Mouse (Mus musculus) lung, embryonic 16.5 days (tissue): ENCODE results near the gene Gm11437. TPM values are rescaled to one million over a fixed set of nuclear protein-coding genes. Genes with fewer than 3 reads are reported as not detected.
A peak's percentile ranks its signal among the peaks of the same experiment; 100 is the strongest.

ENCODE experiments used
- ATAC-seq: fragments of 200-750 bp; cut with Nextera tagmentation; 2 replicates; pipeline ENCODE4 v1.8.0; 2017; ENCODE audit warnings: low read depth, mild to moderate bottlenecking, moderate library complexity
- H3K27ac ChIP-seq: fragments of 300-500 bp; sonication (generic); 2 replicates; pipeline ENCODE4 v1.5.1; 2014; ENCODE audit warnings: mild to moderate bottlenecking, control low read depth, low read length
- H3K27me3 ChIP-seq: fragments of 300-500 bp; sonication (generic); 2 replicates; pipeline ENCODE4 v1.6.1; 2014; ENCODE audit warnings: low read depth, low read length, mixed read lengths; ENCODE audit not compliant: control insufficient read depth, insufficient read depth
- H3K36me3 ChIP-seq: fragments of 300-500 bp; sonication (generic); 2 replicates; pipeline ENCODE4 v1.6.1; 2014; ENCODE audit warnings: low read length; ENCODE audit not compliant: control insufficient read depth, insufficient read depth
- H3K4me1 ChIP-seq: fragments of 300-500 bp; sonication (generic); replicated peaks from 2 replicates; pipeline ENCODE4 v1.6.1; 2014; ENCODE audit warnings: low read length, mixed read lengths; ENCODE audit not compliant: control insufficient read depth, insufficient read depth
- H3K4me2 ChIP-seq: fragments of 300-500 bp; sonication (generic); 2 replicates; pipeline ENCODE4 v1.6.1; 2014; ENCODE audit warnings: low read depth, low read length, control low read depth
- H3K4me3 ChIP-seq: fragments of 300-500 bp; sonication (generic); 2 replicates; pipeline ENCODE4 v1.5.1; 2014; ENCODE audit warnings: mild to moderate bottlenecking, low read length, control low read depth
- H3K9ac ChIP-seq: fragments of 300-500 bp; sonication (generic); 2 replicates; pipeline ENCODE4 v1.6.1; 2014; ENCODE audit warnings: low read length, control low read depth
- H3K9me3 ChIP-seq: fragments of 300-500 bp; sonication (generic); 2 replicates; pipeline ENCODE4 v1.6.1; 2016; ENCODE audit warnings: low read length; ENCODE audit not compliant: control insufficient read depth
- WGBS: fragments of 180-500 bp; shearing (Covaris S2); extraction: QIAGEN DNeasy Blood & Tissue Kit; methylation state at CpG from one replicate; pipeline ENCODE4 v1.1.7; 2014; 5-methylcytosine and 5-hydroxymethylcytosine counted together
- polyA plus RNA-seq: library from polyadenylated mRNA; unstranded; fragments of >200 nt; fragmentation: Nextera tagmentation; extraction: Ambion mirVana; gene quantifications from 2 replicates; pipeline ENCODE4 v1.2.1, GENCODE M21; 2015

Gene Gm11437
- not detected in 2 replicates for polyA plus RNA-seq

- H3K9ac ChIP-seq = no peak within 1 kb of the TSS
- no peaks in the 10 kb centered on the region for H3K4me1 ChIP-seq
- no peaks in the 10 kb centered on the region for H3K27me3 ChIP-seq
- no peak within 1 kb of the TSS for H3K4me3 ChIP-seq
- no peaks in the 10 kb centered on the region for H3K9me3 ChIP-seq
- WGBS = 81% methylated on average over 5 of the region's 5 CpGs
- no peak for ATAC-seq
- no peak within 1 kb of the TSS for H3K27ac ChIP-seq
- no peaks in the 10 kb centered on the region for H3K36me3 ChIP-seq
- H3K4me2 ChIP-seq = no peak within 1 kb of the TSS
Measured at GRCm38 (mm10) chr11:84167046-84167526, at the start of gene Gm11437. Gene Gm11437 (minus strand): TSS chr11:84167476.

GRCm38 (mm10) chr11:84210876-84211275 is 43.6 kb upstream of the Gm11437 start:
- Histone ChIP-seq H3K36me3 (0 out of 2 replicates have a peak, but pooled peaks cover 2% of the 10 kb centered on the region), H3K27me3 (no peaks in the 10 kb centered on the region), H3K9me3 (no peaks in the 10 kb centered on the region), H3K9ac (no peak overlapping the region), H3K4me2 (no peak overlapping the region), H3K4me3 (no peak overlapping the region), H3K4me1 (no peaks in the 10 kb centered on the region), H3K27ac (no peak overlapping the region)
- WGBS = 82% methylated on average over 6 of the region's 6 CpGs
- no peak for ATAC-seq

- Histone ChIP-seq H3K9me3 (no peaks in the 10 kb centered on the region), H3K9ac (no peak overlapping the region), H3K36me3 (no peaks in the 10 kb centered on the region), H3K4me3 (no peak overlapping the region), H3K4me2 (no peak overlapping the region), H3K4me1 (no peaks in the 10 kb centered on the region), H3K27ac (no peak overlapping the region), H3K27me3 (no peaks in the 10 kb centered on the region)
- WGBS = 57% methylated on average over 4 of the region's 4 CpGs
- no peak for ATAC-seq
Measured at GRCm38 (mm10) chr11:84205776-84206175, 38.5 kb upstream of the Gm11437 start.

GRCm38 (mm10) chr11:84197607-84198402 is 30.5 kb upstream of the Gm11437 start:
- Histone ChIP-seq H3K4me1 (no peaks in the 10 kb centered on the region), H3K4me3 (no peak overlapping the region), H3K4me2 (no peak overlapping the region), H3K27me3 (no peaks in the 10 kb centered on the region), H3K9ac (no peak overlapping the region), H3K36me3 (no peaks in the 10 kb centered on the region), H3K9me3 (no peaks in the 10 kb centered on the region), H3K27ac (no peak overlapping the region)
- whole genome bisulfite sequencing = 88% methylated on average over 3 of the region's 3 CpGs
- no peak for ATAC-seq

- Histone ChIP-seq H3K4me2 (no peak overlapping the region), H3K4me1 (no peaks in the 10 kb centered on the region), H3K36me3 (no peaks in the 10 kb centered on the region), H3K27ac (no peak overlapping the region), H3K27me3 (no peaks in the 10 kb centered on the region), H3K4me3 (no peak overlapping the region), H3K9ac (no peak overlapping the region), H3K9me3 (no peaks in the 10 kb centered on the region)
- WGBS = 86% methylated on average over 3 of the region's 3 CpGs
- ATAC-seq = no peak
Measured at GRCm38 (mm10) chr11:84194751-84195150, 27.5 kb upstream of the Gm11437 start.

- ATAC-seq = no peak
- Histone ChIP-seq H3K9me3 (no peaks in the 10 kb centered on the region), H3K27me3 (no peaks in the 10 kb centered on the region), H3K4me3 (no peak overlapping the region), H3K4me2 (no peak overlapping the region), H3K36me3 (no peaks in the 10 kb centered on the region), H3K9ac (no peak overlapping the region), H3K4me1 (no peaks in the 10 kb centered on the region), H3K27ac (no peak overlapping the region)
- WGBS = 65% methylated on average over 10 of the region's 10 CpGs
Measured at GRCm38 (mm10) chr11:84193249-84193648, 26.0 kb upstream of the Gm11437 start.

- Histone ChIP-seq H3K9me3 (no peaks in the 10 kb centered on the region), H3K4me3 (no peak overlapping the region), H3K4me2 (no peak overlapping the region), H3K4me1 (no peaks in the 10 kb centered on the region), H3K27ac (no peak overlapping the region), H3K9ac (no peak overlapping the region), H3K36me3 (no peaks in the 10 kb centered on the region), H3K27me3 (no peaks in the 10 kb centered on the region)
- WGBS = 87% methylated on average over 8 of the region's 8 CpGs
- ATAC-seq = no peak
Measured at GRCm38 (mm10) chr11:84190581-84191233, 23.4 kb upstream of the Gm11437 start.

- H3K4me2 ChIP-seq = no peak overlapping the region
- WGBS = 76% methylated on average over 3 of the region's 3 CpGs
- no peaks in the 10 kb centered on the region for H3K36me3 ChIP-seq
Measured at GRCm38 (mm10) chr11:84188530-84188929, 21.3 kb upstream of the Gm11437 start.

GRCm38 (mm10) chr11:84181286-84181685 is 14.0 kb upstream of the Gm11437 start:
- Histone ChIP-seq H3K9me3 (no peaks in the 10 kb centered on the region), H3K4me1 (peaks cover 14% of the 10 kb centered on the region), H3K4me2 (peak overlapping the region; percentile 84), H3K36me3 (no peaks in the 10 kb centered on the region), H3K9ac (no peak overlapping the region; the same call in 1 of the 2 replicates), H3K27me3 (no peaks in the 10 kb centered on the region), H3K27ac (0 out of 2 replicates have a peak overlapping the region, but pooled peaks have one; percentile 22), H3K4me3 (peak overlapping the region; percentile 91)
- WGBS = 50% methylated on average over 2 of the region's 2 CpGs
- no peak for ATAC-seq

More at GRCm38 (mm10) chr11:84188530-84188929, 21.3 kb upstream of the Gm11437 start:
- H3K9me3 ChIP-seq = no peaks in the 10 kb centered on the region
- no peaks in the 10 kb centered on the region for H3K4me1 ChIP-seq
- no peak overlapping the region for H3K9ac ChIP-seq
- no peaks in the 10 kb centered on the region for H3K27me3 ChIP-seq
- ATAC-seq = no peak
- no peak overlapping the region for H3K4me3 ChIP-seq
- H3K27ac ChIP-seq = no peak overlapping the region
